Comparison of ENCODE assay signal across 8 mouse cellular contexts in genomic region chr17:8800478-8801082, GRCm38 (mm10).
DNase-seq lines count a peak whose midpoint lies in the region; ATAC-seq and TF ChIP-seq lines count a peak whose summit lies in the region.

No protein-coding gene starts in this region.

- DNase-seq in cerebellum, postnatal 14 days, result peak; percentile 28 to 63
- DNase-seq in cerebellum, adult 8-10 months, result no peak
- peak; percentile 35 to 44 for DNase-seq in B cell, adult 2 months
- DNase-seq in embryonic facial prominence, embryonic 11.5 days (ENCODE audit: low spot score), result peak; percentile 72
- DNase-seq in hindbrain, embryonic 14.5 days (ENCODE audit: low spot score), result peak; percentile 66
- DNase-seq in liver, postnatal 0 days, result peak; percentile 44
- peak; percentile 61 for DNase-seq in right cerebral cortex, postnatal 4 days
- DNase-seq in ovary, postnatal 14 days (ENCODE audit: low spot score), result no peak

- no peaks in the 10 kb centered on the region; the same call in 1 of the 2 replicates for H3K4me1 ChIP-seq in embryonic facial prominence, embryonic 11.5 days (ENCODE audit: control insufficient read depth, insufficient read depth, low read length)
- peaks cover 18% of the 10 kb centered on the region for H3K4me1 ChIP-seq in hindbrain, embryonic 14.5 days (replicated peaks; ENCODE audit: control insufficient read depth, insufficient read depth, low read length)
- peaks cover 8% of the 10 kb centered on the region for H3K4me1 ChIP-seq in liver, postnatal 0 days (ENCODE audit: insufficient read depth)

- no peaks in the 10 kb centered on the region for H3K36me3 ChIP-seq in embryonic facial prominence, embryonic 11.5 days (replicated peaks; ENCODE audit: control insufficient read depth, insufficient read depth, low read depth, low read length)
- H3K36me3 ChIP-seq in hindbrain, embryonic 14.5 days (replicated peaks; ENCODE audit: control insufficient read depth, insufficient read depth), result no peaks in the 10 kb centered on the region
- no peaks in the 10 kb centered on the region for H3K36me3 ChIP-seq in liver, postnatal 0 days (replicated peaks; ENCODE audit: insufficient read depth, low read length)

- no peak for TF ChIP-seq EP300 in liver, postnatal 0 days (IDR thresholded peaks at IDR 0.05; ENCODE audit: low read depth)

- ATAC-seq in embryonic facial prominence, embryonic 11.5 days (replicated peaks; ENCODE audit: insufficient number of reproducible peaks, low FRiP score, low TSS enrichment, low read depth), result peak; percentile 72
- ATAC-seq in hindbrain, embryonic 14.5 days (ENCODE audit: low FRiP score), result peak; percentile 65
- ATAC-seq in liver, postnatal 0 days, result no peak

- peak overlapping the region; percentile 69 for H3K4me3 ChIP-seq in embryonic facial prominence, embryonic 11.5 days (ENCODE audit: low read depth, low read length)
- peak overlapping the region; percentile 87 for H3K4me3 ChIP-seq in hindbrain, embryonic 14.5 days (replicated peaks; ENCODE audit: low read length)
- peak overlapping the region; percentile 57 for H3K4me3 ChIP-seq in liver, postnatal 0 days (ENCODE audit: low read depth, low read length)

- H3K9ac ChIP-seq in embryonic facial prominence, embryonic 11.5 days (replicated peaks; ENCODE audit: low read length), result peak overlapping the region; percentile 72
- H3K9ac ChIP-seq in hindbrain, embryonic 14.5 days, result peak overlapping the region; percentile 97
- peak overlapping the region; percentile 41 for H3K9ac ChIP-seq in liver, postnatal 0 days (replicated peaks)

- no peak for TF ChIP-seq CTCF in liver, postnatal 0 days (IDR thresholded peaks at IDR 0.05; ENCODE audit: low read depth)

- peak overlapping the region; percentile 22; the same call in 1 of the 2 replicates for H3K27ac ChIP-seq in embryonic facial prominence, embryonic 11.5 days (replicated peaks; ENCODE audit: low read depth, low read length)
- H3K27ac ChIP-seq in hindbrain, embryonic 14.5 days, result peak overlapping the region; percentile 91
- H3K27ac ChIP-seq in liver, postnatal 0 days (ENCODE audit: low read depth), result no peak overlapping the region

- H3K4me2 ChIP-seq in embryonic facial prominence, embryonic 11.5 days (ENCODE audit: low read depth, low read length), result peak overlapping the region; percentile 99
- peak overlapping the region; percentile 73 for H3K4me2 ChIP-seq in hindbrain, embryonic 14.5 days (replicated peaks)
- H3K4me2 ChIP-seq in liver, postnatal 0 days (ENCODE audit: low read depth, low read length), result peak overlapping the region; percentile 82

- H3K27me3 ChIP-seq in embryonic facial prominence, embryonic 11.5 days (ENCODE audit: control insufficient read depth, insufficient read depth, low read length), result peaks cover 37% of the 10 kb centered on the region
- peaks cover 31% of the 10 kb centered on the region for H3K27me3 ChIP-seq in hindbrain, embryonic 14.5 days (ENCODE audit: control insufficient read depth, insufficient read depth, low read length)
- peaks cover 70% of the 10 kb centered on the region for H3K27me3 ChIP-seq in liver, postnatal 0 days (ENCODE audit: insufficient read depth, low read length)

- no peaks in the 10 kb centered on the region for H3K9me3 ChIP-seq in embryonic facial prominence, embryonic 11.5 days (replicated peaks; ENCODE audit: control insufficient read depth, low read length)
- H3K9me3 ChIP-seq in hindbrain, embryonic 14.5 days (ENCODE audit: control insufficient read depth, low read length), result no peaks in the 10 kb centered on the region
- no peaks in the 10 kb centered on the region for H3K9me3 ChIP-seq in liver, postnatal 0 days (ENCODE audit: low read length)

- under 1% methylated on average over 44 of the region's 53 CpGs for WGBS in embryonic facial prominence, embryonic 11.5 days
- WGBS in hindbrain, embryonic 14.5 days, result under 1% methylated on average over 53 of the region's 53 CpGs
- WGBS in liver, postnatal 0 days (ENCODE audit: insufficient replicate concordance), result under 1% methylated on average over 29 of the region's 53 CpGs

Comparison
In these comparisons a context has a peak if more than half of its experiments do, and no peak if none do; other contexts are left out.
1. DNase-seq: peak in cerebellum, postnatal 14 days (2 of 2), B cell, adult 2 months (2 of 2), embryonic facial prominence, embryonic 11.5 days (single experiment), hindbrain, embryonic 14.5 days (single experiment), liver, postnatal 0 days (single experiment) and right cerebral cortex, postnatal 4 days (single experiment); none in cerebellum, adult 8-10 months (single experiment) and ovary, postnatal 14 days (single experiment).
2. H3K9ac ChIP-seq: peak in every context shown above with its lines; median percentile 97 in hindbrain, embryonic 14.5 days; 72 in embryonic facial prominence, embryonic 11.5 days; 41 in liver, postnatal 0 days.
3. Peak in every context shown above with its lines, with median percentiles within 50 percentile points of each other: H3K4me2 ChIP-seq and H3K4me3 ChIP-seq.